8 mouse cellular contexts compared by ENCODE assay signal in genomic region chr8:69919010-69919409, GRCm38 (mm10). TPM values are rescaled to one million over a fixed set of nuclear protein-coding genes. Genes with fewer than 3 reads are reported as not detected.
DNase-seq lines count a peak whose midpoint lies in the region; ATAC-seq lines count a peak whose summit lies in the region.

No protein-coding gene starts in this region.

- H3K27ac ChIP-seq in hindbrain, embryonic 13.5 days, result no peak overlapping the region

- WGBS in hindbrain, embryonic 13.5 days, result 72% methylated on average over 1 of the region's 1 CpGs

- no peak overlapping the region for H3K4me2 ChIP-seq in hindbrain, embryonic 13.5 days

- no peaks in the 10 kb centered on the region for H3K27me3 ChIP-seq in hindbrain, embryonic 13.5 days

- no peak overlapping the region for H3K9ac ChIP-seq in hindbrain, embryonic 13.5 days

- ATAC-seq in hindbrain, embryonic 13.5 days (ENCODE audit: low FRiP score), result peak; percentile 65

- H3K4me3 ChIP-seq in hindbrain, embryonic 13.5 days, result no peak overlapping the region

- DNase-seq in NIH3T3 (ENCODE audit: low read depth), result peak; percentile 95
- peak; percentile 89 for DNase-seq in cerebellum, adult 9-10 months
- DNase-seq in frontal cortex, adult 2 months (ENCODE audit: extremely low spot score in 1 of 2, low spot score in 1 of 2), result peak; percentile 54 to 95
- peak; percentile 82 to 86 for DNase-seq in layer of hippocampus, postnatal 10 days (ENCODE audit: low spot score in 2 of 2)
- DNase-seq in lung, postnatal 10 days, result peak; percentile 89
- DNase-seq in ovary, postnatal 36 days (ENCODE audit: low spot score), result peak; percentile 25
- DNase-seq in thymus, postnatal 14 days, result peak; percentile 86

- H3K4me1 ChIP-seq in hindbrain, embryonic 13.5 days (replicated peaks), result peaks cover 19% of the 10 kb centered on the region

- peaks cover 36% of the 10 kb centered on the region for H3K36me3 ChIP-seq in hindbrain, embryonic 13.5 days

- H3K9me3 ChIP-seq in hindbrain, embryonic 13.5 days, result no peaks in the 10 kb centered on the region

RNA-seq across cellular contexts. Expression of gene Yjefn3, which starts 16.5 kb away (rescaled TPM):
- 41.1 and 45.9 TPM in 2 replicates for polyA plus RNA-seq in frontal cortex, adult 2 months (2012; rRNA removed)
- polyA plus RNA-seq in hindbrain, embryonic 13.5 days (2015; fragmentation: Nextera tagmentation; extraction: Ambion mirVana), result 12.3 and 12.8 TPM in 2 replicates
- 10 to 100 TPM; 11.8 to 14.1 TPM for total RNA-seq in layer of hippocampus, postnatal 10 days (2021)

RNA-seq across cellular contexts. Expression of gene Ndufa13, which starts 16.7 kb away (rescaled TPM):
- 189 and 193 TPM in 2 replicates for polyA plus RNA-seq in frontal cortex, adult 2 months (2012; rRNA removed)
- 187 and 198 TPM in 2 replicates for polyA plus RNA-seq in hindbrain, embryonic 13.5 days (2015; fragmentation: Nextera tagmentation; extraction: Ambion mirVana)
- 100 to 1,000 TPM; 137 to 147 TPM for total RNA-seq in layer of hippocampus, postnatal 10 days (2021)

RNA-seq across cellular contexts. Expression of gene Tssk6, which starts 17.0 kb away (rescaled TPM):
- polyA plus RNA-seq in frontal cortex, adult 2 months (2012; rRNA removed), result 0.22 and 0.46 TPM in 2 replicates
- 3.4 and 4.5 TPM in 2 replicates for polyA plus RNA-seq in hindbrain, embryonic 13.5 days (2015; fragmentation: Nextera tagmentation; extraction: Ambion mirVana)
- total RNA-seq in layer of hippocampus, postnatal 10 days (2021), result under 1 TPM; 0.49 to 0.62 TPM

RNA-seq across cellular contexts. Expression of gene Cilp2, which starts 31.5 kb away (rescaled TPM):
- 1.4 and 1.9 TPM in 2 replicates for polyA plus RNA-seq in frontal cortex, adult 2 months (2012; rRNA removed)
- polyA plus RNA-seq in hindbrain, embryonic 13.5 days (2015; fragmentation: Nextera tagmentation; extraction: Ambion mirVana), result 3.5 and 3.6 TPM in 2 replicates
- total RNA-seq in layer of hippocampus, postnatal 10 days (2021), result 1 to 10 TPM; 2.5 to 2.8 TPM

Comparison
In these comparisons a context has a peak if more than half of its experiments do, and no peak if none do; other contexts are left out.
1. DNase-seq: peak in every context shown above with its lines; median percentile 95 in NIH3T3; 89 in cerebellum, adult 9-10 months; 89 in lung, postnatal 10 days; 86 in thymus, postnatal 14 days; 84 in layer of hippocampus, postnatal 10 days; 74 in frontal cortex, adult 2 months; 25 in ovary, postnatal 36 days.